Mouse (Mus musculus) cortical plate, adult 2 months (tissue): ENCODE results near the gene Dio3.

Experiments
- CTCF ChIP-seq: fragments of 200-500 bp; IDR thresholded peaks from 2 replicates; pipeline ENCODE4 v1.5.1; 2011; ENCODE audit warnings: mild to moderate bottlenecking, control low read depth, low read length; ENCODE audit not compliant: insufficient read depth; ENCODE audit errors: extremely low read depth
- POLR2A ChIP-seq: fragments of 200-500 bp; IDR thresholded peaks from 2 replicates; pipeline ENCODE4 v1.6.1; 2011; ENCODE audit warnings: mild to moderate bottlenecking, low read length, control low read depth; ENCODE audit not compliant: insufficient read depth; ENCODE audit errors: extremely low read depth

GRCm38 (mm10) chr12:110244581-110244980 lies 34.3 kb upstream of the Dio3 start:
- TF ChIP-seq CTCF (no peak), POLR2A (no peak)
